Mouse (Mus musculus): Measurements from ENCODE around the gene Cacnb1. TPM values are rescaled to one million over a fixed set of nuclear protein-coding genes. Genes with fewer than 3 reads are reported as not detected.

Gene Cacnb1
- total RNA-seq, 2 experiments from 2014 or later: 5.1 to 5.9 TPM

DNA sequence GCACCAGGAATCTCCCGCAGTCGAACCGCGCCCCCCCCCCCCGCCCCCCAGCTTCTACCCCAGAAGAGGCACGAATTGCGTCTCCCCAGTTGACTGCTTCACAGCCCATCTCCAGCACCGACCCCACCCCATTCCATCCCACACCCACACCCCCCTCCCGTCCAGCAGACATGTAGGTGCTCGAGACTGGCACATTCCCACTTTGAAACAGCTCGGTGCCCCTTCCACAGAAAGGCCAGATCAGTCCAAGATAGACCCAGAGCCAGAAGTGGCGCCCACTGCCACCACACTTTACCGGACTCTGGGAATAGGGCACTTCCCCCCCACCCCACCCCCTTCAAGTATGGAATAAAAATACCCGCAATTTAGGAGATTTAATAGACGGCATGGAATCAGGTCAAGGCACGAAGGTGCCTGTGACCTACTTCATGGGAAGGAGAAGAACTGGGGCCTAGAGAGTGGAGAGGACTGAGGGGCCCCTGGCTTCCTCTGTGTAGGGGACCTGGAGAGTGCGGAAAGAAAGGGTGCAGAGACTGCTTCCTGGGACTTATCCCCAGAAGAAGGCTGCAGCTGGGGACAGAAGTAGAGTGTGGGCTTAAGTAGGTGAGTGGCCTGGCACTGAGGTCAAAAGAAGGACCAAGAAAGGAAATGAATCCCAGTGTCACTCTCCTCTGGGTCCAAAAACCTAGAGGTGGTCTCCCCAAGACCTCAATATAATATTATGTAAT lies 35.9 kb downstream of the Cacnb1 start:
- DNase-seq: peak in 1 of 2 experiments; percentile 45

DNA sequence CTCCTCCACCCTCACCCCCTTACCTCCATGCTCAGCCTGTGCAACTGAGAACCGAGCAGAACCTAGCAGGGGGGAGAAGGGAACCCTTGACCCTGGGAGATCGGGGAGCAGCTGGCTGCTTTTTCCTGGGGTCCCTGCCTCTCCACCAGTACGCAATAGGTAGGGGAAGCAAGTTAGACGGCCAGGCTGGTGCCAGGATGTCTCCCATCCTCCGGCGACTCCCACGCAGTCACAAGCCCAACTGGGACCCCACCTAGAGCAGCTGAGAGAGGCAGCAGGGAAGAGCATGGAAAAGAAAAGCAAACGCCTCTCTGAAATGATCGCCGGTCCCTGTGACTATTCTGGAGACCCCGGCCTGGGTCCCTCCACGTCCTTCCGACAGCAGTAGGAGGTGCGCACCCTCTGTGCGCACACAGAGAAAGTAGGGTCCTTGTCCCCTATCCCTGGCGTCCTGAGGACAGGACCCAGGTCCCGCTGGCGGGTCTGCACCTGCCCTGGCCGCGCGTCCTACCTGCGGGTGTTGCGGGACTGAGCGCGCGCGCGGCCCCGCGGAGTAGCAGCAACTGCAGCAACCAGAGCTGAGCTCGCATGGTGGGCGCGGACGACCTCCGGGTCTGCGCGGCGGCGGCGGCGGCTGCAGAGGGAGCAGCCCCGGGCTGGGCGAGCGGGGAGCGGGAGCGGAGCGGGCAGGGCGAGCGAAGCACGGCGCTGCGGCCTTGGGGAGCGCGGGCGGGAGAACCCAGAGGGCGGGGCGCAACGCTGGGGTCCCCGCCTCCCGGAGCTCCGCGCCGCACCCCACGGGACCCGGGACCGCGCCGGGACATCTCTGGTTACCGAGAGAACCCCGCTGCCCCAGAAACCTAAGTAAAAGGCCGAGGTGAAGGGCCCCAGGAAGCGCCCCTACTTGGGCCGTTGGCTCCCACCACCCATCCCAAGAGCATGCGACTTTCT lies 36.8 kb downstream of the Cacnb1 start, which contains the start of gene Plxdc1:
TSS of gene Plxdc1 (minus strand) at position 718 of the 951 bp plus-strand sequence.
- DNase-seq: peak; percentile 66 to 68

DNA sequence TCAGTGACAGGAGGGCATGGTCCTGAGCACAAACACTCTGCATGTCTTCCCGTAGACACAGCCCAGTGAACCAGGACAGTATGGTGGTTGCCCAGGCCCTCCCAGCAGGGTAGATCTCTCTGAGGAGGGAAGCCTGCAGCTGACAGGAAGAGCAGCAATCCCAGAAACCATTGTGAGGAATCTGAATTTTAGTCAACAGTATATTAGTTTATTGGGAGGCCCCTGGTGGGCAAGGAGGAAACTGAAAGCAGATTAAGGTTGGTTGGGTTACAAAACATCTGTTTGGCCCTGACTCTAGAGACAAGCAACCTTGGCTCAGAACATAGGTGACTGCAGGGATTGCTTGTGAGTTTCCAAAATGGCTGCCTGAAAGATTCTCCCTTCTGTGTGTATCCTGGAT lies 38.9 kb downstream of the Cacnb1 start:
- DNase-seq: no peak

DNA sequence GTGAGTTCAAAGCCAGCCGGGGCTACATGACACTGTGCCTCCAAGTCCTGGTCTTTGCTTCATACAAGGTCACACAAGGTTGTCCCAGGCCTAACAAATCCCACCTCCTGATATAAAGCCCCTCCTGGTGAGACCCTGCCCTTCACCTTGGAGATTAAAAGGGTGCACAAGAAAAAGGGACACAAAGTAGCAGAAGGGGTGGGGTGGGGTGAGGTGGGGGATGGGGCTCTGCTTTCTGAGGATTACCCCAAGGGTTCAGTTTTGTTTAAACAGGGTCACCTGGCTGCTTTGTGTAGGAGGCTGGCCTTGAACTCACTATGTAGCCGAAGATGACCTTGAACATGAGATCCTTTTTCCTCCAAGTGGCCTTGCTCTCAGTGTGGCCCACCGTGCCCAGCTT lies 39.3 kb downstream of the Cacnb1 start:
- no peak for DNase-seq

DNA sequence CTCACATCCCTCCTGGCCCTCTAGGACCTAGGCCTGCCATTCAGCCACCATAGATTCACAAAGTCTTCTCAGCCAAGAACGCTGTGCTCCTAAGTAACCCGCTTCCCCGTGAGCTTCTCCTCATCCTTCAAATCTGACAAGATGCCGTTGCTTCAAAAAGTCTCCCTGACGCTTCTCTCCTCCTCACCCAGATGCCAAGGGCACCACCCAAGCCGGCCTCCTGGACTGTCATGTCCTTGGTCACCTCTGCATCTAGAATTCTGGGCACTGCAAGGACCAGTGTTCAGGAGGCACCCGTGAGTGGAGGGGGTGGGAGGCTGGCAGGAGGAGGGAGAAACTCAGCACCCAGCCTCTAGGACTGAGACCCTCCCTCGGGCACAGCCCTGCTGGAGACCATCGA lies 40.1 kb downstream of the Cacnb1 start:
- no peak for DNase-seq

DNA sequence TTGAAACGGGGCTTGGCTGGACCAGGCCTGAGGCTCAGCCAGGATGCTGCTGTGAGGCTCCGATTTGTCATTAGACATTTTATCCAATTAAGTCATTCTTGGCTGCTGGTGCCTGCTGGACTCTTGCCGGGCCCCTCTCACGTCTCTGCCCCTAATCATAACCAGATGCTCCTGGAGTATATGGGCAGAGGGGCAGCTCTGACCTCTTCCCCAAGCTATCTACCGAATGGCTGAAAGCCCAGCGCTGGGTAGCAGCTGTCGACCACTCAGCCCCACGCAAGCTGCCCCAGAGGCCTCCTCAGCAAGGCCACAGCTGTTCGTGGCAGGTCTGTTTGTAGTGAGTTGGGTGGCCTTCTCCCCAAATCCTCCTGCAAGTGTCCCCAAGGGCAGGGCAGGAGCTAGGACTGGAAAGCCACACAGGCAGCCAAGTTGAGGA lies 42.3 kb downstream of the Cacnb1 start:
- DNase-seq: peak; percentile 81 to 85

DNA sequence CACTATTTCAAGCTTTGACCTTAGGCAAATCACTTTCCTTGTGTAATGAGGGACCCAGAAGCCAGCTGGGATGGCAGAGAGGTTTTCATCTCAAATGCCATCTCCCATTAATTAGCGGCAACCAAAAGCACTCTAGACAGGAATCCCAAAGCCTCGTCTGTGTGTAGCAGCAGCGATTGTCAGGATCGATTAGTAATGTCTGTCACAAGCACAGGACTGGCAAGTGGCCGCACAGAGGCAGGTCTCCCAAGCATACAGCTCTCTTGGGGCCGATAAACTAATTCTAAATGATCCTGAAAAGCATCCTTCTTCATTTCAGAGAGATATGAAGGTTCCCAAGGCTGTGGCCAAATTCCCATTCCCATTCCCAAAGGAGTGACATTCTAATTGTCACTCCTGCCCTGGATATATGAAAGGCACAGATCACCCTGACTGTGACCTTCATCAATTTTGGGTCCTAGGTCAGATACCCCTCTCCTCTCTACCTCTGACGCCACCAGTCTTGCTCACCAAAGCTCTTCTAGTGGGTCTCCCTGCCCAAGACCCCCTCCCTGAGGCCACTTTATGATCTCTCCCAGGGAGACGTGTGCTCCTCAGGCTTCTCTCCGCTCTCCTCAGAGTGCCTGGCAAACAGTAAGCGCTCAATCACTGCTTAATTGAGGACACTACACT lies 42.9 kb downstream of the Cacnb1 start:
- DNase-seq: peak in 1 of 2 experiments; percentile 50

DNA sequence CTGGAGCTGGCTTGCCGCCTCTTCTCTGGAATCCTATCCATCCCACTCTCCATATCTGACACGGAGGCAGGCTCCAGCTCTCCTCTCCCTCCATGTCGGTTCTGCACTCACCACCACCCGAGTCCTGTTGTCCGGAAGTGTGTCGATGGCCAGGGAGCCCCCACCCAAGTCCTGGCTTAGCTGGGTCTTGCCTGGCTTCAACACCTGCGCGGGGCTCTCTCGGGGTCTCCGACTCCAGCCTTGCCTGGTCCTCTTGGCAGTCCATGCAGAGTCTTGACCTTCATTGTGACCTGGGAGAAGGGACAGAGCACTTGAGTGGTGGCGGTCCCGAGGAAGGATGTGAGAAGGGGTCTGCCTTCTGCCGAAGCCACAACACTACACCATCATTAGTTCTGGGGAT lies 44.4 kb downstream of the Cacnb1 start:
- DNase-seq: no peak

DNA sequence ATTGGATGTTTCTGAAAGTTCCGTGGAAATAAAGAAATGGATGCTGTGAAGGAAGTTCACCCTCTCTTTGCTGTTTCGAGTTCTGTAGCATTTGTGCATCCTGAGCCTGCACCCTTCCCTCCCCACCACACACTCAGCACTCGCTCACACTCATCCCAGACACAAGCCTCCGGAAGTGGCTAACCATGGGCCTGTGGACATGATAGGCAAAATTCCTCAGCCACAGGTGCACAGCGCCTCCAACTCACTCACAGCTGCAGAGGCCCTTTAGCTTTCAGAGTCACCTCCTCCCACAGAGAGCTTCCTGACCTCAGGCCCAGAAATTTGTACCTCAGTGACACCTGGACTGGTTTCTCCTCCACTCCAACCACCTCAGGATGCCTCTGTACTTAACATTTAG lies 45.0 kb downstream of the Cacnb1 start:
- DNase-seq: no peak

DNA sequence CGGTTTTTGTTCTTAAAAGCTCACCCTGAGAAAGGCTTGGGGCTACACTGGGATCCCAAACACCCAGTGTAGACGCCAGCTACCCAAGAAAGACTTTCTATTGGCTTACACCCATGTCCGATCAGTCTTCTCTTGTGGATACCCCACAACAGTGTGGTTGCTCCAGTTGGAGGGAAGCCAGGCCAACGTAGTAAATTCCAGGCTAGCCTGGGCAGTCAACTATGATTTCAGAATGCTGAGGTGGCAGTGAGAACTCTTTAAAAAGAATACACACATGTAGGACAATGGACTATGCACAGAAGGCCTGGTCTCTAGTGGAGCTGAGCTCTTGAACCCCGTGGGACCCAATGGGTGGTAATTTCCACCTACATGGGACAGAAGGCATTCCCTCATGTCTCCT lies 48.1 kb downstream of the Cacnb1 start:
- no peak for DNase-seq

DNA sequence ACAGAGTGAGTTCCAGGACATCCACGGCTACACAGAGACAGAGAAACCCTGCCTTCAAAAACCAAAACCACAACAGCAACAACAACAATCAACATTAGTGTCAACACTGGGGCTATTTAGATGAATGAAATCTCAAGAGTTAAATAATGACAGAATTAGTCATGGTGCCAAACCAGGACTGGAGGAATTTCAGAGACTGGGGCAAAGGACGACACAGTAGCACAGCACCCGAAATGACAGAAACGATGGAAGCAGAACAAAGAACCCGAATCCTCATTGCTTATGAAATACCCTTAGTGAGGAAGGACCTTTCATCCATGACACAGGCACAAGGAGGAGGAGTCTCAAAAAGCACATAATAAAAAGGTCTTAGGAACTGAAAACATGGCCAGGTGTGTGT lies 48.7 kb downstream of the Cacnb1 start:
- DNase-seq: no peak

DNA sequence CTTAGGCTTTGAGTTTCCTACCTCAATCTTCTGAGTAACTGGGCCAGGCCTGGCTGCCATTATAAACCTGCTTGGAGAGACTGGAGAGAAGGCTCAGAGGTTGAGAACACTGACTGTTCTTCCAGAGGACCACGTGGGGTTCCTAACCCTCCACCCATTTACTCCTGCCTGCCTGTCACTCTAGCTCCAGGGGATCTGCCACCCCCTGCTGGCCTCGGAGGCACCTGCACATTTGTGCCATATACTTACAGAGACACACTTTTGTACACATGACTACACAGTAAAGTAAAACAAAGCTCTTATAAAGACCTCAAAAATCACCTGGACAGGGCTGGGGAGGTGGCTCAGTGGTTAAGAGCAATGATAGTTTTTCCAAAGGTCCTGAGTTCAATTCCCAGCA lies 50.4 kb downstream of the Cacnb1 start:
- no peak for DNase-seq

DNA sequence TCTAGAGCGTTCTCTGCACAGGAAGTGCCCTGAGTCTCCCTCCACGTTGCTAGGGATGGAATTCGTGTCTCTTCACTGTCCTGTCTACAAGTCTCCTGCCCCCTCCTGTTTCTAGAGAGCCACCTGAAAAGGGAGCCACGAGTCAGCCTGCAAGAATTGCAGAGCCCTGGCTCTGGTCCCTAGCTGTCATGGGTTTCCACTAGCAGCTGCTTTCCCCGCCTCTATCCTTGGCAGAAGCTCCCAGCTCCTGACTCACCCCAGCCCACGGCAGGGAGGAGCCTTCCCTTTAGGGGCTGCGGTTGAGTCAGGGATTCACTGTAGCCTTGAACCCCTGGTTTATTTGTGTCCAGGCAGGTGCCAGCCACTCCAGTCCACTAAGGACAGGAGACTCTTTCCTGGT lies 51.6 kb downstream of the Cacnb1 start:
- peak; percentile 89 to 92 for DNase-seq

DNA sequence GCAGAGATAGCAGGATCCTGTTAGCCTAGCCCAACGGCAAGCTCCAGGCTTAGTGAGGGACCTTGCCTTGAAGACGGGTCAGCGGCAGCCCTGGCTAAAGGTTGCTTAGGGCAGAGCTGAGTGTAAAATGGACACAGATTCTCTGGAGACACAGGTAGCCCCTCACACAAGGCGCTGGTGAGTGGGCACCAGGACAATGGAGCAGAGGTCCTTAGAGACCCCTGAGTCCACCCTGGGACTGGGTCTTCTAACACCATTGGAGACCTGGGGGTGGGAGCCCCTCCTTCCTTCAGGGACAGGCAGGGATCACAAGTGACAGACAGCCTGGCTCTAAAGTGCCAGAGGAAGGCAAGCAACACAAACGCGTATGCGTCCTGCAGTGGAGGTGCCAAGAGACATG lies 52.1 kb downstream of the Cacnb1 start:
- DNase-seq: no peak

DNA sequence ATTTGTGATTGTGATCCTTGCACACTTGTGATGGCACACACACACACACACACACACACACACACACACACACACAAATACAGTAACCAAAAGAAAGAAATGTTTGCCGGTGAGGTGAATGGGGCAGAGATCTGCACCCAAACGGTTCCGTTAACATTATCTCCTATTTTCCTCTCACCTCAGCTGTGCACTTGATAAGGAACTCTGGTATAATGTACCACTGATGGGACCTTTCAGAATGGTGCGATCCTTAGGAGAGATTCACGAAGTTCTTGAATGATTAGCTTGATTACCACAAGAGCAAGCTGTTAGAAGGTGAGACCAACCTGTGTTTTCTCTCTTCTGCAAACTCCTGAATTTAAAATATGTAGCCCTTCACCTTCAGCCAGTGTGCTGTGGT lies 54.4 kb downstream of the Cacnb1 start:
- no peak for DNase-seq

DNA sequence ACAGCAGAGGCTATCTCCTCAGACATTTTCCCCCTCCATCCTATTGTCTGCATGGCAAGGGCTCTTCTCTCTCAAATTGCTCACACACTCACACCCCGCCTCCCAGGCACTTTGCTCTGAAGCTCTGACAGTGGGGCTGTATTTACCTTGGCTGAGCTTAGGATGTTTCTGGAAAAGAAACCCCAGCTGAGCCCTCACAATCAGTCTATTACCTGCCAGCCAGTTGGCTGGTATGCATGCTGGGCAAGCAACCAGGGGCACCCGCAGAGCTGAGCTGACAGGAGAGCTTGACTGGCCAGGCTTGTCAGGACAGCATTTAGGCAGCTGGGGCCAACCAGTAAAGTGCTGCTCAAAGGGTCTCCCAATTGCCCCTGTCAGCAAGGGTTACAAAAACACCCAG lies 55.7 kb downstream of the Cacnb1 start:
- DNase-seq: peak; percentile 57 to 80

DNA sequence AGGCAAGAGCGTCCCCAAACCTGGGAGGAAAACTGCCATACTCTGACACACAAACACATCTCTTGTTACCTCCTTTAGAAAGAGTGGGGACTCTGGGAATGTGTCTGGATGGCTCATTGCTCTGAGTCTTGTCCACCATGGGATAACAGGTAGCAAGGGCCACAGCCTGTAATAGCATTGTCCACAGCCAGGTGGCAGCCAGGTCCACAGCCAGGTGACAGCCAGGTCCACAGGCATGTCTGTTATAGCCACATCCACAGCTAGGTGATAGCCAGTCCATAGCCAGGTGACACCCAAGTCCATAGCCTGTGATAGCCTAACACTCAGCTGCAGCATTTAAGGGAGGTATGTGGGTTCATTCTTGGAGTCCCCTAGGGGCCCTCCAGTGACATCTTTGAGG lies 61.9 kb downstream of the Cacnb1 start:
- DNase-seq: no peak

DNA sequence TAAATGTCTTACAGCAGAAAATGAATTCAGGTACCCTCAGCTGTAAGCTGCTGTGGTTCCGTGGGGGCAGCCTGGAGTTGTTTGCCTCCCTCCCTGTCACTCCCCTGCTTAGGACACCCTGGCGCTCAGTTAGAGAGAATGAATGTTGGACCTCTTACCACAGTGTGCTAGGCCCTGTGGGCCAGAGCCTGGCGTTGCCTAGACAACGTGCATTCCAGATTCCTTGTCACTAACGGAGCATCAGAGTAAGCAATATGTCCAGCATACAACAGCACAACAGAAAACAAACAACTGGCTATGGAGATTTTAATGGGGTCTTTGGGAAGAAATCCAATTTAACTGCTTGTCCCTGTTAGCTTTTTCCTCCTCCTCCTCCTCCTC lies 63.5 kb downstream of the Cacnb1 start:
- no peak for DNase-seq

DNA sequence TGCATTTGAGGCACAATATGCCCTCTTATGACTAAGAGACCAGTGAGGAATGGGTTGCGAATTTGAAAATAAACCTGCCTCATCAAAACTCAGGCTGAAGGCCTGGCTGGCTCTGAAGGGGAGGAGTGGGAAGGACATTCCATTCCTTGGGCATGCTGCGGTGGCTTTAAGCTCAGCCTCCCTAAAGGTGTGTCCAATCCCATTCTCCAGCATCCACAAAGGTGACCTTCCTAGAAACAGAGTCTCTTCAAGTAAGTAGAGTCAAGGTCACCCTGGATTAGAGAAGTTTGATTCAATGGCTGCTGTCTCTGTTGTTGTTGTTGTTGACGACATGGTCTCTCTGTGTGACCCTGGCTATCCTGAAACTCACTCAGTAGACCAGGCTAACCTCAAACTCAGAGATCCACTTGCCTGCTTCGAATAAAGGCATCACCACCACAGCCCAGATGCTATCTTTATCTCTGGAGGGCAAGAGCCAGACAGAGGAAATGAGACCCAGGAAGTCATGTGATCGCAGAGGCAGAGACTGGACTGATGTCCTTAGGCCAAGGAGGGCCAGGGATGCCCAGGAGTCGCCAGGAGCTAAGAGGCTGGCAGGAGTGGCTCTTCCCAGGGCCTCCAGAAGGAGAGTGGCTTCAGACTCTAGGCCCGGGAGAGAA lies 64.1 kb downstream of the Cacnb1 start:
- no peak for DNase-seq

DNA sequence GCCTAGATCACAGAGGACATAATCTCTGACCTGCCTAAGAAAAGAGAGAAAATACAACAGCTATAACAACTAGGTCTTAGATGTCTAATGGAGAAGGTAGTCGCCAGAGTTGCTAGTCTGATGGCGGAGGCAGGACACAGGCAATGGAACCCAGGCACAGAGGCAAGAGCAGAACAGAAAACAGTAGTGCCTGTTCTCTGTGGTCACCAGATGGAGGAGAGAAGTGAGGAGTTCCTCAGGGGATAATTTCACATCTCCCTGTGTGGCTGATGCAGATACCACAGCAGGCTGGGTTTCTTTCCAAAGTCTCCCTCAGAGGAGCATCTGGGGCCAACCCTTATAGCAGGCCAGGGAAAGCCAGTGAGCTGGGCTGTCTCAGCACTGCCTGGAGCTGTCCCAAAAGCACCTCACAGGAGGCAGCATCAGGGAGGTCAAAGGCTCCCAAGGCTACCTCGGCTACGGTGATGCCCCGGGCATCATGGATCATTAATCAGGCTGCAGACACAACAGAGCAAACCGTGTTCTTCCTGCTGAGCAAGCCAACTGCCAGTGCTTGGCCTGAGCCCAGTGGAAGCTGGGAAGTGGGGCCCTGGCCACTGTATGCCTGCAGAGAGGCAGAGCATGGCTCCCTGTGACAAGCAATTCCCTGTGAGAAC lies 65.8 kb downstream of the Cacnb1 start:
- DNase-seq: no peak

DNA sequence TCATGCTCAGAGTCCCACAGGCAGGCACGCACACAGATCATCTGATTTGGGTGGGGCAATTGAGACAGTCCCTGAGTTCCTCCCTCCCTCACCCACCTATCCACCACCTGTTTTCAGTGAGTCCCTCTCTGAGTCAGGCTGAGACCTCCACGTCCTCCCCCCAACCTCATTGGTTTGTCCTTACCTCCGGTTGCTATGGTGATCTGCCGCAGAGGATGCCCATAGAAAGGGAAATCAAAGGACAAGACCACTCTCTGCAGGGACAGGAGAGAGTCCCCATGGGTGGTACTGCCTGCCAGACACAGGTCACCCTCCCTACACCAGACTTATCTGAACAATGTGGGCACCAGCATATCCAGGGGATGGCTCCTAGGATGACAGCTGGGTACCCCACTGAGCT lies 66.9 kb downstream of the Cacnb1 start:
- no peak for DNase-seq
